Mouse (Mus musculus) Patski (cell line): Measurements from ENCODE around the gene Aip. TPM values are rescaled to one million over a fixed set of nuclear protein-coding genes. Genes with fewer than 3 reads are reported as not detected.

ENCODE experiments used
- ATAC-seq: fragments of 100-300 bp; one replicate; pipeline ENCODE4 v1.8.0; 2021
- CTCF ChIA-PET: fragments of 350-600 bp; sonication (Branson Sonifier 250); formaldehyde crosslinking; loops from one replicate; lab custom pipeline; 2022; ENCODE audit warnings: inconsistent platforms; lab: Charles Lee
- POLR2A ChIA-PET: fragments of 350-600 bp; sonication (Branson Sonifier 250); formaldehyde crosslinking; loops from one replicate; lab custom pipeline; 2022; ENCODE audit warnings: antibody characterized with exemption, inconsistent platforms; lab: Charles Lee
- DNase-seq: peaks from one replicate; pipeline ENCODE4 v3.0.0-alpha.2; 2011; ENCODE audit warnings: low read depth, low spot score
- H3K27me3 ChIP-seq: fragments of 371-371 bp; one replicate; pipeline ENCODE4 v1.5.1; 2021
- CTCF ChIP-seq: fragments of 100-300 bp; IDR thresholded peaks from one replicate; pipeline ENCODE4 v1.5.1; 2021
- in situ Hi-C: fragments of 300-500 bp; cut with MboI; formaldehyde crosslinking; loops from 3 replicates; pipeline ENCODE4 v1.11.1; 2018; ENCODE audit warnings: low pct_unique_long_range_greater_than_20kb, mixed read lengths
- polyA plus RNA-seq: library from polyadenylated mRNA; unstranded; gene quantifications from one replicate; pipeline ENCODE4 v1.2.3, GENCODE M21; 2021

Gene Aip
- polyA plus RNA-seq, 1 experiment from 2014 or later = 149 TPM

DNA sequence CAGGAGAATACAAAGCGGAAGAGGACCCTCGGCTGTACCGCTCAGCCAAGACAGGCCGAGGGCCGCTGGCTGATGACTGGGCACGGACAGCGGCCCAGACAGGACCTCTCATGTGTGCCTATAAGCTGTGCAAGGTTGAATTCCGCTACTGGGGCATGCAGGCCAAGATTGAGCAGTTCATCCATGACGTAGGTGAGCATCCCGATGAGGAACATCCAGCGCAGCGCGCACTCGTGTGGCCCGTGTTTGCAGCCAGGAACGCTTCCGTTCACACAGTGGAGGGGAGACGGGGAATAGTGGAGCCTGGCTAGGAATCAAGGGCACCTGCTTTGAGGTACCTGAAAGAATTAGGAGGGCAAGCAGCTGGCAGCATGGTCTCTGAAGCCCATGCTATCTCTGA, 22.4 kb downstream of the Aip start:
- no peak for DNase-seq
- POLR2A ChIA-PET = no interaction called here
- no peak for TF ChIP-seq CTCF
- ATAC-seq = no peak
- CTCF ChIA-PET = interaction anchor here (1.3 kb wide), 1 partner anchor 22 kb away, joined by 4 read pairs; no protein-coding TSS in a partner anchor
- H3K27me3 ChIP-seq = no peaks in the 10 kb centered on the region
- in situ Hi-C loops = no loop called here

DNA sequence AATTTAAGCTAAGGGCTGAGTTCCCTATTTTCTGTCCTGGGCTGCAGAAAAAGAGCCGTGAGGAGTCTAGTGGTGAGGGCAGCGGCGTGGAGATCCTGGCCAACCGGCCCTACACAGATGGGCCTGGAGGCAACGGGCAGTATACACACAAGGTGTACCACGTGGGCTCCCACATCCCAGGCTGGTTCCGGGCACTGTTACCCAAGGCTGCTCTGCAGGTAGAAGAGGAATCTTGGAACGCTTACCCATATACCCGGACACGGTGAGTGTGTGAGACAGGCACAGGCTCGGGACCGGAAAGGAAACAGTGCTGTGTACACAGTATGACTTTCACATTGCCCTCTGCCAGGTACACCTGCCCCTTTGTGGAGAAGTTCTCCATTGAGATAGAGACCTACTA, 23.0 kb downstream of the Aip start:
- no peak for TF ChIP-seq CTCF
- ChIA-PET POLR2A (no interaction called here), CTCF (interaction anchor here (1.3 kb wide), 1 partner anchor 55 kb away, joined by 3 read pairs; no protein-coding TSS in a partner anchor)
- in situ Hi-C loops = no loop called here
- ATAC-seq (no peak), DNase-seq (no peak)
- no peaks in the 10 kb centered on the region for H3K27me3 ChIP-seq

DNA sequence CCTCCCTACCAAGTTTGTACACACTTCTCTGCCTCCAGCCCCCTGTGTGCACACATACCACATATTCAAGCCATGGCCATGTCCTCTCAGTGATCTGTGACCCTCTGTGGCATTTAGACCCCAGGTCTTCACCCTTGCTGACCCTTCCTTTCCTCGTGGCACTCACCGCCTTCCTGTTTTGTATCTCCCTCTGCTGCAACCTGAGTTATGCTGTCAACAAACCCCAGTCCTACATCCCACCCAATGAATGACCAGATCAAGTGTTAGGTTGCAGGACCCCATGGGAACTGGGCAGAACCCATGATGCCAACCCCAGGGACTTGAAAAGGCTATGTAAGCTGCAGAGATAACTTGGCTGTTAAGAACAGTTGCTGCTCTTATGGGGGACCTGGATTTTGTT, 23.6 kb downstream of the Aip start:
- DNase-seq (no peak), ATAC-seq (no peak)
- in situ Hi-C loops = no loop called here
- no peaks in the 10 kb centered on the region for H3K27me3 ChIP-seq
- CTCF ChIA-PET = interaction anchor here (1.3 kb wide), 1 partner anchor 54 kb away, joined by 3 read pairs; no protein-coding TSS in a partner anchor
- no peak for TF ChIP-seq CTCF
- POLR2A ChIA-PET = no interaction called here

DNA sequence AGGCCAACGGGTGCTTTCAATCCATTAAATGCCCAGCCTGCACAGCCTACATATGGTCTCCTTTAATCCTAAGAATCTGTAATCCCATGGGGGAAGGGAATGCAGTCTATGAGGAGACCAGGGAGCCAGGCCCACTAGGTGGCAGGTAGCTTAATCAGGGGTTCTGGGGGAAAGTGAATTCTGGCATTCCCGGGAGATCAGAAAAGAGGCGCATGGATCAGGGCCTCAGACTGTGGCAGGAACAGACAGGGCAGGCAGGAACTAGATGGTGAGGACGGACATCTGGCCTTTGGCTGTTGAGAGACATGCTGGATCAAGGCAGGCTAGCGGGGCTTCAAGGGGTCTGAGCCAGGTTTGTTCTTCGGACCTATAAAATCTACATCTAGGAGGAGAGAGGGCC, 24.2 kb downstream of the Aip start:
- ATAC-seq (no peak), DNase-seq (no peak)
- no peak for TF ChIP-seq CTCF
- POLR2A ChIA-PET = no interaction called here
- in situ Hi-C loops = no loop called here
- CTCF ChIA-PET = interaction anchor here (1.3 kb wide), 1 partner anchor 53 kb away, joined by 3 read pairs; no protein-coding TSS in a partner anchor
- H3K27me3 ChIP-seq = no peaks in the 10 kb centered on the region

DNA sequence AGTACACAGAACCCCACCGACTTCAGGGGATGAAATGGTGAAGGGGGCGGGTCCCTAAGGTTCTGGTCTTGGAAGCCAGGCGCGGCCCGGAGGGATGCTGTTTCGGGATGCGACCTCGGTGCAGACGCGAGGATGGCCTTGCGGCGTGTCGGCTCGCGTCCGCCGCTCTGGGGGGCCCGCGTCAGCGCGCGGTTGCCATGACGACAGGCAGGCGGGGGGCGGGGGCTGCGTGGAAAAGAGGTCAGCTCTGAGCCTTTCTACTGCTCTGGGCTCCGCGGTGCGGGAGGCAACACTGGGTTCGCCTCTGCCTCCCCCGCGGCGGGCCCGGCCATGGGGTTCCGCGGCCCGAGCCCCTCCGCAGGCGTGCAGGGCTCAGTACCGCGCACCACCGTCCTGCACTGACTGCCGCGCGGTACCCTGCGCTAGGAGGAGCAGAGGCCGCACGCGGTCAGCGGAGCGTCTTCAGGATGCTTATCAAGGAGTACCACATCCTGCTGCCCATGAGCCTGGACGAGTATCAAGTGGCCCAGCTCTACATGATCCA, 24.9 kb downstream of the Aip start:
- H3K27me3 ChIP-seq = no peaks in the 10 kb centered on the region
- ATAC-seq = no peak
- in situ Hi-C loops = no loop called here
- no peak for TF ChIP-seq CTCF
- POLR2A ChIA-PET = no interaction called here
- CTCF ChIA-PET = no interaction called here
- no peak for DNase-seq

DNA sequence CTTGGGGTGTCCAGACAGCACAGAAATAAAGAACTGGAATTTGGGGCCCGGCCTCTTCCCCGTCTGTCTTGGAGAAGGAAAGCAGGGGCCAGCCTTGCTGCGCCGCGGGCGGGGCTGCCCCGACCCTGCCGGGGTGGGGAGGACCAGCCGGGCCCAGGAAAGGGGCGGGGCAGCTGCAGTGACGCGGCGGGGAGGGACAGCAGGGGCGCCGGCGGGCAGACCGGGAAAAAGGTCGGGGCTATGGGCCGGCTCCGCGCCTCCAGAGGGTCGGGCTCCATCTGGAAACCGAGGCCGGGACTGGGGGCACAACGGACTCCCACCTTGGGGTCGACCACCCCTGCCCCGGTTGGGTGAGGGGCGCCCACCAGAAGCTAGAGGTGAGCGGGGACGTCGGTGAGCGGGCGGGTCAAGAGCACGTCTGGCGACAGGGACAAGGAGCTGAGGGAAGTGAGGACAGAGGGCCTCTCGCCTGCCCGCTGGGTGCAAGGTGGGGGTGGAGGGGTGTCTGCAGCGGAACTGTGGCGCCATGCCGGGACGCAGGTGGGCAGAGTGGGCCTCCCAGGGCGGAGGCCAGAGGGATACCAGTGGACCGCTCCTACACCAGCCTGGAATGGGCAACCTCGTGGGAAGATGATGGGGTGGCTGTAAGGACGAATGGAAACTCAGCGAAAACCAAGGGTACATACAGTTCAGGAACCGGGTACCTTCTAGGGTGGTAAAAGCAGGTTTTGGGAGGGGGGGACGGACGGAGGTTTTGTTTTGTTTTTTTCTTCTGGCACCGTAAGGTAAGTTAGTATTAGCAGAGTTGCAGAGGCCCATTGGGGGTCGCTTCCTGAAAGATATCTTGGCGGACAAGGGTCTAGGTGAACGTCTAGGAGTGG, 25.6 kb downstream of the Aip start, which contains the start of gene Pitpnm1:
Gene Pitpnm1 (plus strand): TSS at position 162 of the 881 bp plus-strand sequence.
- TF ChIP-seq CTCF = no peak
- no peaks in the 10 kb centered on the region for H3K27me3 ChIP-seq
- DNase-seq (no peak), ATAC-seq (peak; percentile 24)
- ChIA-PET CTCF (interaction anchor here (1.2 to 2.1 kb wide), 5 partner anchors 17 to 99 kb away, joined by 3 to 11 read pairs (median 4); no protein-coding TSS in a partner anchor), POLR2A (interaction anchor here (1.0 to 1.5 kb wide), 3 partner anchors 21 to 101 kb away, joined by 4 to 5 read pairs (median 5); partner anchors contain the start of gene Rad9a)
- in situ Hi-C loops = no loop called here

DNA sequence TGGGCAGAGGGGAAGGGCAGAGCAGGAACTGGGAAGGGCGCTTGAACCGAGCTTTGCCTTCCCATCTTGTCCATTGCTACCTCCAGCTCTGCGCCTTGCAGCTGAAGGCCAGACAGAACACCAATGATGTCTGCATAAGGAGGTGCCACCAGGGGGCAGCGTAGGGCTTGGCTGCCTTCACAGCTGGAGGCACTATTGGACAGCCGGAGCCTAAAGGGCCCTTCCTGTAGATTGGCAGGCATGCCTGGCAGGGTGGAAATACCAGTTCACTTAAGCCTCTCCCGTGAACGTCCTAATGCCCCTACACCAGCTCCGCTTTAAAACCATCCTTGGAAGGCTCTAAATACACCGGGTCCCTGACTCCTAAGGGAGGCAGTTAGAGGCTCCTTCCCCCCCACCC, 26.6 kb downstream of the Aip start:
- CTCF ChIA-PET = interaction anchor here (0.6 to 2.1 kb wide), 10 partner anchors 16 to 108 kb away, joined by 3 to 11 read pairs (median 4); partner anchors contain the start of gene Rad9a
- ATAC-seq = no peak

DNA sequence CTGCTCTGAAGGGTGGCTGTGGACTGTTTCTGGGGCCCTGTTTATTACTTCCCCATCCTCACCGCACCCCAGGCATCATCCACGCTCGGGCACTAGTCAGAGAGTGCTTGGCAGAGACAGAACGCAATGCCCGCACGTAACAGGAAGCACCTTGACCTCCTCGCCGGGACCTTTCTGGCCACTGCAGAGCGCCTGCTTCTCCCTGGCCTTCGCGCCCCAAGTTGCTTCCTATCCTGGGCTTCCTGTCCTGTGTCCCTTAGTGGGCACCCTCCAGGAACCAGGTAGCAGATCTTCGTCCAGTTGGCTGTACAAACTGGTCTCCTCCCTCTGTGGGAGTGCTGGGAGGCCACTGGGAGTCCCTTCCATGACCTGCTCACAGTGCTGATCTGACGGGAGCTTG, 27.2 kb downstream of the Aip start:
- DNase-seq = no peak
- no peak for TF ChIP-seq CTCF
- ChIA-PET CTCF (interaction anchor here (0.6 to 2.1 kb wide), 10 partner anchors 16 to 109 kb away, joined by 3 to 11 read pairs (median 4); partner anchors contain the start of gene Rad9a), POLR2A (interaction anchor here (0.7 to 1.5 kb wide), 6 partner anchors 15 to 130 kb away, joined by 3 to 5 read pairs (median 4); no protein-coding TSS in a partner anchor)
- no peak for ATAC-seq
- H3K27me3 ChIP-seq = no peaks in the 10 kb centered on the region
- in situ Hi-C loops = no loop called here

More for the DNA sequence above, 26.6 kb downstream of the Aip start:
- in situ Hi-C loops = no loop called here
- no peaks in the 10 kb centered on the region for H3K27me3 ChIP-seq
- no peak for TF ChIP-seq CTCF
- POLR2A ChIA-PET = interaction anchor here (0.6 to 1.5 kb wide), 6 partner anchors 14 to 211 kb away, joined by 3 to 5 read pairs (median 4); partner anchors contain the start of gene Rad9a
- no peak for DNase-seq

DNA sequence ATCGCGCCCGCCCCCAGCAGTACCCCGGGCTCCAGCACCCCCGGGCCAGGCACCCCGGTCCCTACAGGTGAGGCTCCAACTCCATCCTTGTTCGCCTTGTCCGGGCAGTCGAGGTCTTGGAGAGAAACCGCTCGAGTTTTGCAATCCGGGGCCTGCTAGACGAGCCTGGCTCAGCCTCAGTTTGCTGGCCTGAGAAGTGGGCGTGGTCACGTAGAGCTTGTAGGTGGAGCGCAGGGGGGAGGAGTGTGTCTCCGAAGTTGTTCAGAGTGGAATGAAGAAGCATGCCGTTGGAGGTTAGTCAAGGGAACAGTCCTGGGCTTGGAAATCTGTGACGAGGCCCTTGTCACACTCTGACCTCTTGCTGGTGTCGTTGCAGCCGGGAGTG, 28.2 kb downstream of the Aip start:
- in situ Hi-C loops = no loop called here
- POLR2A ChIA-PET = interaction anchor here (1.0 to 1.7 kb wide), 4 partner anchors 29 to 131 kb away, joined by 3 to 4 read pairs (median 3); partner anchors contain the start of genes AC109138.7 and Clcf1
- ATAC-seq (peak; percentile 27), DNase-seq (no peak)
- TF ChIP-seq CTCF = no peak
- no peaks in the 10 kb centered on the region for H3K27me3 ChIP-seq
- CTCF ChIA-PET = interaction anchor here (1.1 to 1.5 kb wide), 3 partner anchors 28 to 131 kb away, joined by 3 to 6 read pairs (median 3); no protein-coding TSS in a partner anchor
